Mouse (Mus musculus): ENCODE data around the gene 1700067K01Rik. TPM values are rescaled to one million over a fixed set of nuclear protein-coding genes. Genes with fewer than 3 reads are reported as not detected.
"Not testable (repeated sequence)": the region's sequence is repeated elsewhere in the genome, so short reads cannot be mapped to it uniquely, and the experiment has no call there.

The 1700067K01Rik gene
- polyA plus RNA-seq, 1 experiment from 2014 or later = 0.55 TPM

- WGBS = under 1% methylated on average over 30 of the region's 30 CpGs
- Histone ChIP-seq H3K4me2 (ENCODE audit: low read depth, low read length) (peak overlapping the region; percentile 94), H3K9me3 (ENCODE audit: control insufficient read depth, low read length) (no peaks in the 10 kb centered on the region), H3K27ac (ENCODE audit: low read length) (peak overlapping the region; percentile 70), H3K4me1 (replicated peaks; ENCODE audit: control insufficient read depth, insufficient read depth, low read length) (peaks cover 16% of the 10 kb centered on the region), H3K27me3 (ENCODE audit: control insufficient read depth, insufficient read depth, low read depth, low read length) (no peaks in the 10 kb centered on the region), H3K4me3 (ENCODE audit: low read length) (peak overlapping the region; percentile 69), H3K9ac (ENCODE audit: low read length) (peak overlapping the region; percentile 74), H3K36me3 (ENCODE audit: control insufficient read depth, insufficient read depth, low read length) (peaks cover 8% of the 10 kb centered on the region)
- peak; percentile 88 for ATAC-seq (ENCODE audit: low read depth)
These were observed 3.4 kb downstream of the 1700067K01Rik start for GRCm38 (mm10) chr8:84004533-84005201.

- not testable (repeated sequence) for H3K27ac ChIP-seq (ENCODE audit: low read length); H3K36me3 ChIP-seq (ENCODE audit: control insufficient read depth, insufficient read depth, low read length); ATAC-seq (ENCODE audit: low read depth); H3K27me3 ChIP-seq (ENCODE audit: control insufficient read depth, insufficient read depth, low read depth, low read length); H3K9me3 ChIP-seq (ENCODE audit: control insufficient read depth, low read length); H3K9ac ChIP-seq (ENCODE audit: low read length); H3K4me2 ChIP-seq (ENCODE audit: low read depth, low read length); H3K4me3 ChIP-seq (ENCODE audit: low read length)
- 94% methylated on average over 7 of the region's 7 CpGs for WGBS
- peaks cover 21% of the 10 kb centered on the region for H3K4me1 ChIP-seq (replicated peaks; ENCODE audit: control insufficient read depth, insufficient read depth, low read length)
These were observed 4.2 kb downstream of the 1700067K01Rik start for GRCm38 (mm10) chr8:84005502-84005901.

- H3K9ac ChIP-seq (ENCODE audit: low read length) = no peak overlapping the region
- WGBS = 24% methylated on average over 7 of the region's 7 CpGs
- H3K27ac ChIP-seq (ENCODE audit: low read length) = no peak overlapping the region
- H3K4me1 ChIP-seq (replicated peaks; ENCODE audit: control insufficient read depth, insufficient read depth, low read length) = peaks cover 36% of the 10 kb centered on the region
- no peak overlapping the region for H3K4me2 ChIP-seq (ENCODE audit: low read depth, low read length)
- H3K36me3 ChIP-seq (ENCODE audit: control insufficient read depth, insufficient read depth, low read length) = no peaks in the 10 kb centered on the region
- H3K9me3 ChIP-seq (ENCODE audit: control insufficient read depth, low read length) = no peaks in the 10 kb centered on the region
- H3K4me3 ChIP-seq (ENCODE audit: low read length) = no peak overlapping the region
- peaks cover 33% of the 10 kb centered on the region for H3K27me3 ChIP-seq (ENCODE audit: control insufficient read depth, insufficient read depth, low read depth, low read length)
- no peak for ATAC-seq (ENCODE audit: low read depth)
These were observed 7.1 kb downstream of the 1700067K01Rik start for GRCm38 (mm10) chr8:84008362-84008761.

- Histone ChIP-seq H3K4me2 (ENCODE audit: low read depth, low read length) (peak overlapping the region; percentile 99; the same call in 1 of the 2 replicates), H3K4me3 (ENCODE audit: low read length) (no peak overlapping the region), H3K27ac (ENCODE audit: low read length) (no peak overlapping the region), H3K4me1 (replicated peaks; ENCODE audit: control insufficient read depth, insufficient read depth, low read length) (peaks cover 28% of the 10 kb centered on the region), H3K27me3 (ENCODE audit: control insufficient read depth, insufficient read depth, low read depth, low read length) (peaks cover 37% of the 10 kb centered on the region), H3K9me3 (ENCODE audit: control insufficient read depth, low read length) (no peaks in the 10 kb centered on the region), H3K36me3 (ENCODE audit: control insufficient read depth, insufficient read depth, low read length) (no peaks in the 10 kb centered on the region), H3K9ac (ENCODE audit: low read length) (no peak overlapping the region)
- WGBS = under 1% methylated on average over 11 of the region's 11 CpGs
- peak; percentile 29 for ATAC-seq (ENCODE audit: low read depth)
These were observed 8.6 kb downstream of the 1700067K01Rik start for GRCm38 (mm10) chr8:84009876-84010275.

GRCm38 (mm10) chr8:84010625-84011611, 9.6 kb downstream of the 1700067K01Rik start:
- WGBS = 2% methylated on average over 83 of the region's 83 CpGs
- no peaks in the 10 kb centered on the region for H3K36me3 ChIP-seq (ENCODE audit: control insufficient read depth, insufficient read depth, low read length)
- no peak overlapping the region for H3K27ac ChIP-seq (ENCODE audit: low read length)
- ATAC-seq (ENCODE audit: low read depth) = peak; percentile 45
- peak overlapping the region; percentile 69 for H3K9ac ChIP-seq (ENCODE audit: low read length)
- H3K4me3 ChIP-seq (ENCODE audit: low read length) = peak overlapping the region; percentile 59
- no peaks in the 10 kb centered on the region for H3K9me3 ChIP-seq (ENCODE audit: control insufficient read depth, low read length)
- H3K27me3 ChIP-seq (ENCODE audit: control insufficient read depth, insufficient read depth, low read depth, low read length) = peaks cover 37% of the 10 kb centered on the region
- H3K4me1 ChIP-seq (replicated peaks; ENCODE audit: control insufficient read depth, insufficient read depth, low read length) = peaks cover 28% of the 10 kb centered on the region
- H3K4me2 ChIP-seq (ENCODE audit: low read depth, low read length) = peak overlapping the region; percentile 99

- no peaks in the 10 kb centered on the region for H3K9me3 ChIP-seq (ENCODE audit: control insufficient read depth, low read length)
- peak within 1 kb of the TSS; percentile 99 for H3K4me2 ChIP-seq (ENCODE audit: low read depth, low read length)
- H3K4me1 ChIP-seq (replicated peaks; ENCODE audit: control insufficient read depth, insufficient read depth, low read length) = peaks cover 28% of the 10 kb centered on the region
- peak within 1 kb of the TSS; percentile 69 for H3K9ac ChIP-seq (ENCODE audit: low read length)
- H3K36me3 ChIP-seq (ENCODE audit: control insufficient read depth, insufficient read depth, low read length) = no peaks in the 10 kb centered on the region
- no peak within 1 kb of the TSS for H3K27ac ChIP-seq (ENCODE audit: low read length)
- WGBS = 1% methylated on average over 45 of the region's 45 CpGs
- peak; percentile 44 for ATAC-seq (ENCODE audit: low read depth)
- peak within 1 kb of the TSS; percentile 59 for H3K4me3 ChIP-seq (ENCODE audit: low read length)
- peaks cover 37% of the 10 kb centered on the region for H3K27me3 ChIP-seq (ENCODE audit: control insufficient read depth, insufficient read depth, low read depth, low read length)
These were observed 10.6 kb downstream of the 1700067K01Rik start, which contains the start of gene 2210011C24Rik for GRCm38 (mm10) chr8:84011705-84012498. Gene 2210011C24Rik, minus strand, starts transcription at chr8:84012171.

GRCm38 (mm10) chr8:84012499-84013165, 11.3 kb downstream of the 1700067K01Rik start:
- H3K4me2 ChIP-seq (ENCODE audit: low read depth, low read length) = peak overlapping the region; percentile 99
- H3K27ac ChIP-seq (ENCODE audit: low read length) = no peak overlapping the region
- WGBS = 9% methylated on average over 35 of the region's 35 CpGs
- peak overlapping the region; percentile 44 for H3K9ac ChIP-seq (ENCODE audit: low read length)
- H3K36me3 ChIP-seq (ENCODE audit: control insufficient read depth, insufficient read depth, low read length) = no peaks in the 10 kb centered on the region
- no peak for ATAC-seq (ENCODE audit: low read depth)
- H3K4me1 ChIP-seq (replicated peaks; ENCODE audit: control insufficient read depth, insufficient read depth, low read length) = peaks cover 28% of the 10 kb centered on the region
- H3K9me3 ChIP-seq (ENCODE audit: control insufficient read depth, low read length) = no peaks in the 10 kb centered on the region
- H3K4me3 ChIP-seq (ENCODE audit: low read length) = peak overlapping the region; percentile 59
- H3K27me3 ChIP-seq (ENCODE audit: control insufficient read depth, insufficient read depth, low read depth, low read length) = peaks cover 37% of the 10 kb centered on the region

GRCm38 (mm10) chr8:84015833-84016232, 14.5 kb downstream of the 1700067K01Rik start:
- no peak overlapping the region for H3K4me3 ChIP-seq (ENCODE audit: low read length)
- no peaks in the 10 kb centered on the region for H3K36me3 ChIP-seq (ENCODE audit: control insufficient read depth, insufficient read depth, low read length)
- no peak overlapping the region for H3K4me2 ChIP-seq (ENCODE audit: low read depth, low read length)
- H3K4me1 ChIP-seq (replicated peaks; ENCODE audit: control insufficient read depth, insufficient read depth, low read length) = peaks cover 17% of the 10 kb centered on the region
- no peak overlapping the region for H3K9ac ChIP-seq (ENCODE audit: low read length)
- WGBS = 94% methylated on average over 5 of the region's 5 CpGs
- H3K27me3 ChIP-seq (ENCODE audit: control insufficient read depth, insufficient read depth, low read depth, low read length) = peaks cover 27% of the 10 kb centered on the region
- H3K27ac ChIP-seq (ENCODE audit: low read length) = no peak overlapping the region
- H3K9me3 ChIP-seq (ENCODE audit: control insufficient read depth, low read length) = no peaks in the 10 kb centered on the region
- ATAC-seq (ENCODE audit: low read depth) = no peak

All from lung, embryonic 16.5 days (tissue).